Mouse (Mus musculus) spleen, adult 2 months (tissue): ENCODE data around the gene Flrt1.

Source experiments
- CTCF ChIP-seq: fragments of 200-500 bp; IDR thresholded peaks from 2 replicates; pipeline ENCODE4 v1.5.1; 2011; ENCODE audit warnings: mild to moderate bottlenecking, inconsistent platforms; ENCODE audit not compliant: insufficient read depth, insufficient read length, insufficient replicate concordance; ENCODE audit errors: extremely low read depth
- POLR2A ChIP-seq: fragments of 200-500 bp; IDR thresholded peaks from 2 replicates; pipeline ENCODE4 v1.6.1; 2011; ENCODE audit warnings: low read depth, low read length, inconsistent platforms

DNA sequence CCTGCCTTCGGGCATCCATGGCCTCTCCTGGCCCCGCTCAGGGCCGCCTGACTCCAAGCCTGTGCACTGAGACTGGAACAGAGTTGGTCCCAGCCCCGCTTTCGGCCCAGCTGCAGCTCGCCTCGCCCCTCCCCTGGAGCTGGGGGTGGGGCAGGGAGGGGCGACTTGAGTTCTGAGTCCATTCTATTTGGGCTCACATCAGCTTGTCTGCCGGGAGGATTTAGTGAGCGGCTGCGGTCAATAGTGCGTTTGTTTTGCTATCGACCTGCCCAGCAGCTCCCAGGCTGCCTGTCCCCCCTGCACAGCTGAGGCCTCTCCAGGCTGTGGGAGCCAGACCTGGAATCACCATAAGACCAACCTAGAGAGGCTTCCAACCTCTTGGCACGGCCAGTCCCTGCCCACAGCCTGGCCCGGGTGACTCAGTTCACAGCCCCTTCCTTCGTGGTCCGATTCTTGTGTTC lies 29.1 kb upstream of the Flrt1 start:
- TF ChIP-seq CTCF: no peak
- no peak for TF ChIP-seq POLR2A
